Mouse (Mus musculus) kidney, embryonic 15.5 days (tissue): ENCODE data around the gene Ncapd2. TPM values are rescaled to one million over a fixed set of nuclear protein-coding genes. Genes with fewer than 3 reads are reported as not detected.

Experiments
- ATAC-seq: fragments of 200-750 bp; cut with Nextera tagmentation; replicated peaks from 2 replicates; pipeline ENCODE4 v1.8.0; 2017; ENCODE audit warnings: moderate TSS enrichment; ENCODE audit not compliant: low FRiP score
- H3K27ac ChIP-seq: fragments of 300-500 bp; sonication (generic); 2 replicates; pipeline ENCODE4 v1.5.1; 2015; ENCODE audit warnings: mild to moderate bottlenecking, inconsistent platforms
- H3K27me3 ChIP-seq: fragments of 300-500 bp; sonication (generic); 2 replicates; pipeline ENCODE4 v1.6.1; 2015; ENCODE audit warnings: inconsistent platforms
- H3K36me3 ChIP-seq: fragments of 300-500 bp; sonication (generic); 2 replicates; pipeline ENCODE4 v1.6.1; 2015; ENCODE audit warnings: inconsistent platforms
- H3K4me1 ChIP-seq: fragments of 300-500 bp; sonication (generic); 2 replicates; pipeline ENCODE4 v1.6.1; 2015; ENCODE audit warnings: inconsistent platforms
- H3K4me2 ChIP-seq: fragments of 300-500 bp; sonication (generic); 2 replicates; pipeline ENCODE4 v1.6.1; 2015; ENCODE audit warnings: moderate library complexity, mild to moderate bottlenecking, inconsistent platforms
- H3K4me3 ChIP-seq: fragments of 300-500 bp; sonication (generic); replicated peaks from 2 replicates; pipeline ENCODE4 v1.5.1; 2015; ENCODE audit warnings: mild to moderate bottlenecking, inconsistent platforms
- H3K9ac ChIP-seq: fragments of 300-500 bp; sonication (generic); 2 replicates; pipeline ENCODE4 v1.6.1; 2015; ENCODE audit warnings: mild to moderate bottlenecking, inconsistent platforms
- H3K9me3 ChIP-seq: fragments of 300-500 bp; sonication (generic); replicated peaks from 2 replicates; pipeline ENCODE4 v1.6.1; 2016; ENCODE audit warnings: inconsistent platforms
- WGBS: fragments of 180-500 bp; shearing (Covaris S2); methylation state at CpG from one replicate; pipeline ENCODE4 v1.1.7; 2015; ENCODE audit warnings: mixed read lengths; 5-methylcytosine and 5-hydroxymethylcytosine counted together
- microRNA-seq: library from miRNA; unstranded; fragments of <30 nt; microRNA quantifications from one replicate; pipeline ENCODE4, GENCODE M21; 2016
- polyA plus RNA-seq: library from polyadenylated mRNA; unstranded; fragments of >200 nt; fragmentation: Nextera tagmentation; extraction: Ambion mirVana; gene quantifications from 2 replicates; pipeline ENCODE4 v1.2.1, GENCODE M21; 2015

The Ncapd2 gene
- polyA plus RNA-seq, 1 experiment from 2014 or later = 151 TPM

DNA sequence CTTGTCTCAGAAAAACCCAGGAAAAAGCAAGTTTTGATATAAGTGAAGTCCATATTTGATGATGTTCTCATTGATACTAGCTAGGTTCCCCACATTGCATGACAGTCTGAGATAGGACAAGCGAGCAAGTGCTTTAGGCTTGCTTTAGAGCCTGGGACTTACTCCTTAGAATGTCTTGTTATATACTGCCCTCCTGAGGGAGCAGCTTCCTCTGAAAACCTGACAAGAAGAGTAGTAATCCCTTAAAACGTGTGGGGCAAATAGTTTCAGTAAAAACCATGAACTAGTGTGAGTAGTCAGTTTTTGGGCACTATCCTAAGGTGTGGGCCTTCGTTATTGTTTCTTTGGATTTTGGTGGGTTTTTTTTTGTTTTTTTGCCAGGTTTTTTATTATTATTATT, 48.4 kb downstream of the Ncapd2 start:
- H3K9me3 ChIP-seq = no peaks in the 10 kb centered on the region
- no peak overlapping the region for H3K9ac ChIP-seq
- no peak for ATAC-seq
- peaks cover 65% of the 10 kb centered on the region for H3K36me3 ChIP-seq
- no peak overlapping the region for H3K4me3 ChIP-seq
- H3K27me3 ChIP-seq = no peaks in the 10 kb centered on the region
- no peak overlapping the region for H3K27ac ChIP-seq
- no peak overlapping the region for H3K4me2 ChIP-seq
- peaks cover 44% of the 10 kb centered on the region for H3K4me1 ChIP-seq
- WGBS = 76% methylated on average over 3 of the region's 3 CpGs

DNA sequence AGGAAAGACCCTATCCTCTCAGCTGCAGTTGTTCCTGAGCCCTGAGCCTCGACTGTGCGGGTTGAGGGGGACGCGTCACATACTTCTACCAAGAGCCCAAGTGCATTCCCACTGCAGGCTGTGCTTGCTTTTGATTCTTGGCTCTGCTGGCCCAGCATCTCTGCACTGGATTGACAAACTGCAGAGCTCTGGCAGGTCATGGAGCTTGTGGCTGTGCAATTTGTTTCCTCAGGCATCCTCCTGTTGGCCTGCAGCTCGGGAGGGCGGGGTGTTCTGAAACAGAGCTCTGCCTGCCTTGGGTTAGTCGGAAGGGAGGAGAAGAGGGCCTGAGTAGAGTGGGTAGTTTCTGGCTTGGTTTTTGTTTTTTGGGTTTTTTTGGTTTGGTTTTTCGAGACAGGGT, 49.1 kb downstream of the Ncapd2 start:
- no peak overlapping the region for H3K4me3 ChIP-seq
- peaks cover 37% of the 10 kb centered on the region for H3K4me1 ChIP-seq
- no peak for ATAC-seq
- H3K9ac ChIP-seq = no peak overlapping the region
- peaks cover 72% of the 10 kb centered on the region for H3K36me3 ChIP-seq
- H3K27me3 ChIP-seq = no peaks in the 10 kb centered on the region
- no peak overlapping the region for H3K27ac ChIP-seq
- no peaks in the 10 kb centered on the region for H3K9me3 ChIP-seq
- WGBS = 92% methylated on average over 8 of the region's 8 CpGs
- no peak overlapping the region for H3K4me2 ChIP-seq

DNA sequence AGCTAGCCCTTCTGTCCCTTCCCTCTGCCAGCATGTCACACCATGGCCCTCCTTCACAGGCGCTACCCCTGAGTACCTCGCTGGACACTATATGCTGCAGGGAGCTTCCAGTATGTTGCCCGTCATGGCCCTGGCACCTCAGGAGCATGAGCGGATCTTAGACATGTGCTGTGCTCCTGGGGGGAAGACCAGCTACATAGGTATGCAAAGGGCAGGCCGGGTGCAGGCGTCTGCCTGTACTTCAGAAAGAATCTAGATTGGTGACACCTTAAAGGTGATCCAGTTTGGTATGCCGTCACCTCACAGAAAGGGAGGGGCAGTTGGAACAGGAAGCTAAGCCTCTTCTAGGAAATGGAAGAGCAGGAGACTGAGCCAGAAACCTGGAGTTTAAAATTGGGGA, 51.8 kb downstream of the Ncapd2 start:
- Histone ChIP-seq H3K36me3 (peaks cover 99% of the 10 kb centered on the region), H3K27me3 (no peaks in the 10 kb centered on the region), H3K4me1 (peaks cover 10% of the 10 kb centered on the region), H3K9me3 (no peaks in the 10 kb centered on the region), H3K4me3 (no peak overlapping the region), H3K27ac (no peak overlapping the region), H3K9ac (no peak overlapping the region), H3K4me2 (no peak overlapping the region)
- 89% methylated on average over 7 of the region's 7 CpGs for WGBS
- no peak for ATAC-seq

DNA sequence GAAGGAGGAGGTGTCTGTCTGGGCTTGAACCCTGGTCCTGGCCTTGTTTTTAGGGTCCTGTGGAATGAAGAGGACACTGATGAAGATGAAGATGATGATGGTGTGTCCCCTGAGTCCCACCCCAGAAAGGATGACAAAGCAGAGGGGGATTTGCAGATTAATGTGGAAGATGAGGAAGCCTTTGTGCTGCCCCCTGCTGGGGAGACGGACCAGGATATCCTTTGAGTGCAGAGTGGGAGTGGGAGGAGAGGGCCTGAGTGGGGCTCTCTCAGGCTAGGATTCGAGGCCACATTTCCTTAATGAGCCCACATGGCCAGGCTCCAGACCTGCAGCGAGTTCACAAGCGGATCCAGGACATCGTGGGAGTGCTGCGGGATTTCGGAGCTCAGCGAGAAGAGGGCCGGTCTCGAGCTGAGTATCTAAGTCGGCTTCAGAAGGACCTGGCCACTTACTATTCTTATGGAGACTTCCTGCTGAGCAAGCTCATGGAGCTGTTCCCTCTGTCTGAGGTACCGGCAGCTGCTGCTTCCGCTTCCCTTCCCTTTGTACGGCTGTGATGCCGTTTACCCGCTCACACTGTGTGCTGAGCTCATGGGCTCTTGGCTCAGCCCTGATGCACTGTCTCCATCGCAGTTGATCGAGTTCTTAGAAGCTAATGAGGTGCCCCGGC, 54.4 kb downstream of the Ncapd2 start:
- Histone ChIP-seq H3K4me1 (peaks cover 14% of the 10 kb centered on the region), H3K4me3 (no peak overlapping the region), H3K9me3 (no peaks in the 10 kb centered on the region), H3K36me3 (peaks cover 92% of the 10 kb centered on the region), H3K9ac (no peak overlapping the region), H3K27me3 (no peaks in the 10 kb centered on the region), H3K4me2 (no peak overlapping the region), H3K27ac (no peak overlapping the region)
- 91% methylated on average over 19 of the region's 19 CpGs for WGBS
- ATAC-seq = no peak

DNA sequence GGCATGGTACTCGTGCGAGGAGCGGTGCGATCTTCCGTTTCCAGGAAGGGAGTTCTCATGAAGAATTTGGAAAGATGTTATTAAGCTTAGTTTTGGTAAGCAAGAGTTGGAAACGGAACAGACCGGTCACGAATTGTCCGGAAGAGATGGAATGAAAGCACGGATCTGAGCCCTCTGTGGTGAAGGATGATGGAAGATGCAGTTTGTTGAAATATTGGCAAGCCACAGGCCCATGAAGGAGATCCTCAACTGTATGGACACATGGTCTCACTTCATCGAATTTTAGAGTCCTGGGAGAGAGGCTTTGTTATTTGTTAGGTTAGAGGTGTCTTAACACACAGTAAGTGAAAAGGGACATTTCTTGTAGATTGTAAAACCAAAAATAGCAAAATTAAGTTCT, 59.0 kb downstream of the Ncapd2 start:
- H3K4me3 ChIP-seq = peak overlapping the region; percentile 80
- no peaks in the 10 kb centered on the region for H3K27me3 ChIP-seq
- no peak for ATAC-seq
- peak overlapping the region; percentile 87 for H3K4me2 ChIP-seq
- no peaks in the 10 kb centered on the region for H3K9me3 ChIP-seq
- WGBS = 6% methylated on average over 11 of the region's 11 CpGs
- peak overlapping the region; percentile 77 for H3K9ac ChIP-seq
- peaks cover 80% of the 10 kb centered on the region for H3K36me3 ChIP-seq
- H3K27ac ChIP-seq = peak overlapping the region; percentile 92; the same call in 1 of the 2 replicates
- H3K4me1 ChIP-seq = peaks cover 22% of the 10 kb centered on the region

DNA sequence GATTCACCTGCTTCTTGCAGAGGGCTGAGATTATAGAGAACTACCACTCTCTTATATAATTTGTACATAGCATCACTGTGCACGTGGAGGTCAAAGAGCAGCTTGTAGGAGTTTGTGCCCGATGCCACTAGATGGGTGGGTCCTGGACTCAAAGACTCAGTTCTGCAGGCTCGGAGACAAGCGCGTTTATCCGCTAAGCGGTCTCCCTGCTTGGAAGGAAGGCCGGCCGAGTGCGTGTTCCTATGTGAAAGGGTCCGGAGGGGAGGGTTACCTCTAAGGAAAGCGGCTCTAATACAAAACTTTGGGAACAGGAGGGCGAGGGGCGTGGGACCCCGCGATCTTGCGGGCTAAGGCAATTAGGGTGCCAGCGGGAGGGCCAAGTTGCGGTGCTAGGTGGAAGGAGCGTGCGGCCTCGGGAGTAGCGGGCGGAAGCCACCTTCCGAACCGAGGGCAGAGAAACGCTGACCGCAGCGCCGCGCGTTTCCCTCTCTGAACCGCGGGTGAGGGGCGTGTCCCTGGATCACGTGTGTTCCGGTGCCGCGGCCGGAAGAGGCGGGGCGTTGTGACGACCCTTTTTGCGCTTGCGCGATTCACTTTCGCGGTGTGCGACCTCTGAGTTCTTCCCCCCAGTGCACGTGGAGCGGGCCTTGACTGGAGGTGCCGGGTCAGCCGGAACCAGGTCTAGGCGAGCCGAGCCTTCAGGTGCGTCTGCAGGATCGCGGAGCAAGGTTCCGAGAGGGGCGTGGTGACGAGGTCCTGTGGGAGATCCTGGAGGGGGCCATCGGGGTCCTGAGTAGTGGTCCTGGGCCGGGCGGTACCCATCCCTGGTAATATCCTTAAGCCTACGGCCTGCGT, 60.0 kb downstream of the Ncapd2 start, which contains the start of gene Nop2:
Nop2 (plus strand) TSS at position 608 of the 855 bp plus-strand sequence.
- Histone ChIP-seq H3K36me3 (peaks cover 80% of the 10 kb centered on the region), H3K9ac (peak within 1 kb of the TSS; percentile 77), H3K4me3 (peak within 1 kb of the TSS; percentile 80), H3K4me1 (peaks cover 22% of the 10 kb centered on the region), H3K27me3 (no peaks in the 10 kb centered on the region), H3K9me3 (no peaks in the 10 kb centered on the region), H3K4me2 (peak within 1 kb of the TSS; percentile 87), H3K27ac (peak within 1 kb of the TSS; percentile 92)
- under 1% methylated on average over 66 of the region's 66 CpGs for WGBS
- peak; percentile 94 for ATAC-seq

DNA sequence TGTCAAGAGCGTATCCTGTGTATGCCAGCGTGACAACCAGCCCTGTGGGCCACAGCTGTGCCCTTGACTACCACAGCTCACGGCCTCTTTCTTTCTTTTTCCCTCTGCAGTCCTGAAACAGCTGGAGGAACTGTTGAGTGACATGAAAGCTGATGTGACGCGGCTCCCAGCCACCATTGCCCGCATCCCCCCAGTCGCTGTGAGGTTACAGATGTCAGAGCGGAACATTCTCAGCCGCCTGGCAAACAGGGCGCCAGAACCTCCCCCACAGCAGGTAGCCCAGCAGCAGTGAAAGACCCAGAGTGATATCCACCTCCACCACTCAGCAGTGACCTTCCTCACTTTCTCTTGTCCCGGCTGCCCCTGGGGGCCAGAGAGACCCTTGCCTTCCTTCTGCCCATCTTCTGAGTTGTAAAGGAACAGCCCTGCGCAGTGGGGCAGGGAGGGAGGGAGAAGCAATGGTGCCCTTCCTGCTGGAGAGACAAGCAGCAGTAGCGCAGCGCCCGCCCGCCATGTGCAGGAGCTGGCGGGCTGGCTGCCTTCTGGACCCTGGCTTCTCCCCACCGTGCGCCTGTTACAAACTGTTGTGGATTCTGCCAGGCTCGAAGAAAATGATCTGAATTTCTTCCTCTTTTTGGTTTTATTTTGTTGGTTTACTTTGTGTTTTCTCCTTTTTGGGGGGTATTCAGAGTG, 61.6 kb downstream of the Ncapd2 start:
- Histone ChIP-seq H3K9ac (no peak overlapping the region), H3K4me3 (no peak overlapping the region), H3K27ac (no peak overlapping the region), H3K36me3 (peaks cover 80% of the 10 kb centered on the region), H3K4me1 (peaks cover 22% of the 10 kb centered on the region), H3K27me3 (no peaks in the 10 kb centered on the region), H3K9me3 (no peaks in the 10 kb centered on the region), H3K4me2 (no peak overlapping the region)
- ATAC-seq = no peak
- WGBS = 90% methylated on average over 20 of the region's 20 CpGs

DNA sequence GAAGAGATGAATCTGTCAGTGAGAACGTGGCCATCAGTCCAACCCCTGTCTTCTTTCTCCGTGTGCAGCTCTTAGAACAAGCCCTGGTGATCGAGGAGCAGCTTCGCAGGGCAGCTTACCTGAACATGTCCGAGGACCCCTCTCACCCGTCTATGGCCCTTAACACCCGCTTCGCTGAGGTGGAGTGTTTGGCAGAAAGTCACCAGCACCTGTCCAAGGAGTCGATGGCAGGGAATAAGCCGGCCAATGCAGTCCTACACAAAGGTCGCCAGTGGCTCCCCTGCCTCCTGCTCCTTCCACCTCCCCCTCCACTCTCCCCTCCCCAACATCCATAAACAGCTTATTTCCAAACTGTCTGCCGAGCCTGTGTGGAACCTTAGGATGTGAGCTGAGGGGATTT, 62.8 kb downstream of the Ncapd2 start:
- 91% methylated on average over 12 of the region's 12 CpGs for WGBS
- Histone ChIP-seq H3K27me3 (no peaks in the 10 kb centered on the region), H3K9me3 (no peaks in the 10 kb centered on the region), H3K4me1 (peaks cover 22% of the 10 kb centered on the region), H3K27ac (no peak overlapping the region), H3K4me3 (no peak overlapping the region), H3K36me3 (peaks cover 80% of the 10 kb centered on the region), H3K4me2 (no peak overlapping the region), H3K9ac (no peak overlapping the region)
- ATAC-seq = no peak

DNA sequence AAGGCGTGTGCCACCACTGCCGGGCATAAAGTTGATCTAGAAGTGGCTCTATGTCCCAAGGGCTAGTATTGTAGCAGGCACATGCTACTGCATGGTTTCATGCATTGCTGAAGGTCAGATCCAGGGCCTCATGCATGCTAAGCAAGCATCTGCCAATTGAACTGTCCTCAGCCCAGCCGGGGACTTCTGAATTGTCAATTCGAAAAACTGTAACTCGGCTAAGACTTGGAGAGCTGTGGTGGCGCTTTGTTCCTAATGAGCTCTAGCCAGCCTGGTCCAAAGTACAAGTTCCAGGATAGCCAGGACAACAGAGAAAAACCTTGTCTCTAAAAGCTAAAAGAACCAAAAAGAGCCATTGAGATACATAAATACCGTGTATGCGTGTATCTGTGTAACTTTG, 72.1 kb downstream of the Ncapd2 start:
- no peaks in the 10 kb centered on the region for H3K9me3 ChIP-seq
- no peaks in the 10 kb centered on the region for H3K27me3 ChIP-seq
- WGBS = 95% methylated on average over 8 of the region's 8 CpGs
- no peak overlapping the region for H3K27ac ChIP-seq
- H3K4me1 ChIP-seq = no peaks in the 10 kb centered on the region
- H3K9ac ChIP-seq = no peak overlapping the region
- no peak overlapping the region for H3K4me2 ChIP-seq
- ATAC-seq = no peak
- peaks cover 98% of the 10 kb centered on the region for H3K36me3 ChIP-seq
- no peak overlapping the region for H3K4me3 ChIP-seq

Small RNA genes within 50 kb of the gene (microRNA-seq; reads per million reads assigned to microRNA genes)
- gene Mir3098 (1.3 reads per million), gene Mir8113 (not detected)

Other genes with a start within 250 kb of the Ncapd2 start
- gene Cops7a, start 226.2 kb downstream of the Ncapd2 start, polyA plus RNA-seq = 163 and 164 TPM in 2 replicates
- 1.4 and 3.1 TPM in 2 replicates for gene Pianp, start 195.0 kb downstream of the Ncapd2 start, polyA plus RNA-seq
- 16.1 and 17.8 TPM in 2 replicates for gene Zfp384, start 182.6 kb downstream of the Ncapd2 start, polyA plus RNA-seq
- gene Ing4, start 151.9 kb downstream of the Ncapd2 start, polyA plus RNA-seq = 135 and 138 TPM in 2 replicates
- 14.4 and 15.4 TPM in 2 replicates for gene Acrbp, start 142.0 kb downstream of the Ncapd2 start, polyA plus RNA-seq
- gene Lpar5, start 123.8 kb downstream of the Ncapd2 start, polyA plus RNA-seq = 0.33 and 0.55 TPM in 2 replicates
- 99.2 and 100 TPM in 2 replicates for gene Chd4, start 95.7 kb downstream of the Ncapd2 start, polyA plus RNA-seq
- gene Nop2, start 59.8 kb downstream of the Ncapd2 start, polyA plus RNA-seq = 65.0 and 69.0 TPM in 2 replicates
- 9.6 and 10.4 TPM in 2 replicates for gene Iffo1, start 46.5 kb downstream of the Ncapd2 start, polyA plus RNA-seq
- gene Gapdh, start 25.2 kb downstream of the Ncapd2 start, polyA plus RNA-seq = 2,116 and 2,124 TPM in 2 replicates
- 220 and 238 TPM in 2 replicates for gene Mrpl51, start 100 bp upstream of the Ncapd2 start, polyA plus RNA-seq
- 6.5 and 6.7 TPM in 2 replicates for gene Vamp1, start 23.9 kb upstream of the Ncapd2 start, polyA plus RNA-seq
- 5.4 and 6.1 TPM in 2 replicates for gene Tapbpl, start 40.2 kb upstream of the Ncapd2 start, polyA plus RNA-seq
- 1.8 and 2.8 TPM in 2 replicates for gene Cd27, start 45.3 kb upstream of the Ncapd2 start, polyA plus RNA-seq
- gene Tuba3a, start 94.3 kb upstream of the Ncapd2 start, polyA plus RNA-seq = 0.19 and 0.24 TPM in 2 replicates
- 58.7 and 62.6 TPM in 2 replicates for gene Ltbr, start 122.2 kb upstream of the Ncapd2 start, polyA plus RNA-seq
- gene Scnn1a, start 129.0 kb upstream of the Ncapd2 start, polyA plus RNA-seq = 4.4 and 4.8 TPM in 2 replicates
- 73.2 and 83.3 TPM in 2 replicates for gene Tnfrsf1a, start 157.7 kb upstream of the Ncapd2 start, polyA plus RNA-seq
- gene Plekhg6, start 189.1 kb upstream of the Ncapd2 start, polyA plus RNA-seq = 4.7 and 4.9 TPM in 2 replicates